Mouse (Mus musculus) bone marrow, adult 2 months (tissue): ENCODE data around the gene Naif1. TPM values are rescaled to one million over a fixed set of nuclear protein-coding genes. Genes with fewer than 3 reads are reported as not detected.
"Not testable (repeated sequence)": the region's sequence is repeated elsewhere in the genome, so short reads cannot be mapped to it uniquely, and the experiment has no call there.

ENCODE experiments used
- H3K27ac ChIP-seq: fragments of 200-500 bp; 2 replicates; pipeline ENCODE4 v1.5.1; 2012; ENCODE audit warnings: low read depth, mild to moderate bottlenecking, control low read depth, inconsistent platforms, low read length; ENCODE audit not compliant: control insufficient read depth, poor library complexity, insufficient read depth
- H3K4me1 ChIP-seq: fragments of 200-500 bp; 2 replicates; pipeline ENCODE4 v1.6.1; 2011; ENCODE audit warnings: low read length; ENCODE audit not compliant: control insufficient read depth, insufficient read depth
- H3K4me3 ChIP-seq: fragments of 200-500 bp; replicated peaks from 2 replicates; pipeline ENCODE3; 2011; ENCODE audit warnings: mild to moderate bottlenecking, low read depth, low read length, control low read depth; ENCODE audit not compliant: control insufficient read depth
- CTCF ChIP-seq: fragments of 200-500 bp; IDR thresholded peaks from 2 replicates; pipeline ENCODE4 v1.5.1; 2011; ENCODE audit warnings: low read length, control low read depth; ENCODE audit not compliant: control insufficient read depth, insufficient read depth
- POLR2A ChIP-seq: fragments of 200-500 bp; IDR thresholded peaks from 2 replicates; pipeline ENCODE4 v1.6.1; 2011; ENCODE audit warnings: low read depth, mild to moderate bottlenecking, control low read depth, low read length, borderline replicate concordance; ENCODE audit not compliant: control insufficient read depth
- WGBS: fragments of 180-500 bp; shearing (Covaris S2); methylation state at CpG from one replicate; pipeline ENCODE4 v1.1.7; 2018; 5-methylcytosine and 5-hydroxymethylcytosine counted together
- polyA plus RNA-seq: library from polyadenylated mRNA; stranded (reverse); fragments of >200 nt; gene quantifications from 2 replicates; pipeline ENCODE4 v1.2.4, GENCODE M21; 2011; ENCODE audit warnings: low replicate concordance; ENCODE audit not compliant: missing spikeins, insufficient read depth, insufficient read length

Naif1 gene
- polyA plus RNA-seq, 1 experiment = 2.6 TPM

DNA sequence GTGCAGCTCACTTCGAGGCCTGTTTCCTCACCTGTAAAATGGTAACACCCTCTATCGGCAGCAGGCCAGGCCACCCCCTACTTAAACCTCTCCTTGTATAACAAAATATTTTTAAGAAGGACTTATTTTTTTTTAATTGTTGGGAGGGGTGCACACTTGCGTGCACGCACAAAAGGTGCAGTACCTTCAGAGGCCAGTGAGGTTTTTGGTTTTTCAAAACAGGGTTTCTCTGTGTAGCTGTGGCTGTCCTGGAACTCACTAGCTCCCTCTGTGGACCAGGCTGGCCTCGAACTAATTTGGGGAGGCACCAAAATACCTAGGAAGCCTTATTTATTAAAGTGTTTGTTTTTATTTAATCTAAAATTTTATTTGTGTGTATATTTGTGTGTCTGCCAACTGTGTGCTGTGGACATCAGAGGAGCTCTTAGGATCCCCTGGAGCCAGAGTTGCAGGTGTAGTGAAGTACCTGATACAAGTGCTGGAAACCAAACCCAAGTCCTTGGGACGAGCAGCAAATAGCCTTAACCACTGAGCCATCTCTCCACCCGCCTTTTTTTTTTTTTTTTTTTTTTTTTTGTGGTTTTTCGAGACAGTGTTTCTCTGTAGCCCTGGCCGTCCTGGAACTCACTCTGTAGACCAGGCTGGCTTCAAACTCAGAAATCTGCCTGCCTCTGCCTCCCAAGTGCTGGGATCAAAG lies 33.1 kb downstream of the Naif1 start:
- Histone ChIP-seq H3K4me1 (no peaks in the 10 kb centered on the region; the same call in 1 of the 2 replicates), H3K4me3 (no peak overlapping the region), H3K27ac (no peak overlapping the region)
- WGBS = 66% methylated on average over 9 of the region's 9 CpGs
- TF ChIP-seq CTCF = no peak
- TF ChIP-seq POLR2A = no peak

DNA sequence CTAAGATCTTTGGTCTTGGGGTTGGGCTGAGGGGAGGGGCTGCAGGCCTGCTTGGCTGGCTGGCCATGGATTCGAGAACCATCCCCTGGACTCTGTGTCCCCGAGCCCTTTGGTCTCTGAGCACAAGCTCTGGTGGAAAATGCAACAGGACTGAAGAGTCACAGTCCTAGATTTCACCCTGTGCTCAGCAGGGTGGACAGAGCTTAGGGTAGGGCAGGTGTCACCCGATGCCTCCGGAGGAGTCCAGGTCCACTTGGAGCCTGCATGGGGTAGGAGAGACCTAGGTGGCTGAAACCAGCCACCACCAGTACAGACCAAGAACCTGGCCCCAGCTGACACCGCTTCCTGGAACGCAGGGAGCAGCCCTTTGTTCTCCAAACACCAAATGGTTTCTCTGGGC lies 34.7 kb downstream of the Naif1 start:
- WGBS = 79% methylated on average over 6 of the region's 6 CpGs
- no peak for TF ChIP-seq POLR2A
- TF ChIP-seq CTCF = no peak
- H3K4me1 ChIP-seq = no peaks in the 10 kb centered on the region; the same call in 1 of the 2 replicates
- H3K27ac ChIP-seq = no peak overlapping the region
- no peak overlapping the region for H3K4me3 ChIP-seq

DNA sequence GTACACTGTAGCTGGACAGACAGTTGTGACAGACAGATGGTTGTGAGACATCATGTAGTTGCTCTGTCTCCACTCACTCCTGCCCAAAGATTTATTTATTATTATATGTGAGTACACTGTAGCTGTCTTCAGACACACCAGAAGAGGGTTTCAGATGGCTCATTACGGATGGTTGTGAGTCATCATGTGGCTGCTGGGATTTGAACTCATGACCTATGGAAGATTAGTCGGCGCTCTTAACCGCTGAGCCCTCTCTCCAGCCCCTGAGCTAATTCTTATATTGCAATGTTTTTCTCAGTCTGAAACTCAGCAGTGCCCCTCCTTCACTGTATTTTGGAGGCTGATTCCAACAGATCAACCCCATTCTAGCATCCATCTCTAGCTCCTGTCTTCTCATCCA lies 35.5 kb downstream of the Naif1 start:
- Histone ChIP-seq H3K4me1 (no peaks in the 10 kb centered on the region; the same call in 1 of the 2 replicates), H3K4me3 (no peak overlapping the region), H3K27ac (peak overlapping the region; percentile 46; the same call in 1 of the 2 replicates)
- 79% methylated on average over 4 of the region's 4 CpGs for WGBS
- TF ChIP-seq CTCF = no peak
- no peak for TF ChIP-seq POLR2A

DNA sequence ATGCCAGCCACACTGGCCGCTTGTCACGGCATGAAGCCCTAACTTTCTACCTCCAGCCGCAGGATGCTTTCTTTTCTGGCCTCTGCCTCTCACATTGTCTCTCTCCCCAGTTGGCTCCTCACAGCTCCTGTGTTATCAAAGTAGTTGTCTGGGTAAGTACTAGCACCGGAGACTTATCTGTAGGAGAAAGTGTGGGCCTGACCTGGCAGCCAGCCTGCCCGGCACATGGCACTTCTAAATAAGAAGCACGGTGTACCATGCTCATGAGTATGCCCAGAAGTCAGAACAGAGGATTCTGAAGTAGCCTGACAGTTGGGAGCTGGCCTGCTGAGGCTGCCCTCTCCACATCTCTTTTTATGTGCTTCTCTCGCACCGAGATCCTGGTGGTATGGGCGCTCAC lies 35.9 kb downstream of the Naif1 start:
- TF ChIP-seq CTCF = no peak
- no peak for TF ChIP-seq POLR2A
- no peak overlapping the region for H3K4me3 ChIP-seq
- no peaks in the 10 kb centered on the region; the same call in 1 of the 2 replicates for H3K4me1 ChIP-seq
- 68% methylated on average over 9 of the region's 9 CpGs for WGBS
- peak overlapping the region; percentile 46; the same call in 1 of the 2 replicates for H3K27ac ChIP-seq

DNA sequence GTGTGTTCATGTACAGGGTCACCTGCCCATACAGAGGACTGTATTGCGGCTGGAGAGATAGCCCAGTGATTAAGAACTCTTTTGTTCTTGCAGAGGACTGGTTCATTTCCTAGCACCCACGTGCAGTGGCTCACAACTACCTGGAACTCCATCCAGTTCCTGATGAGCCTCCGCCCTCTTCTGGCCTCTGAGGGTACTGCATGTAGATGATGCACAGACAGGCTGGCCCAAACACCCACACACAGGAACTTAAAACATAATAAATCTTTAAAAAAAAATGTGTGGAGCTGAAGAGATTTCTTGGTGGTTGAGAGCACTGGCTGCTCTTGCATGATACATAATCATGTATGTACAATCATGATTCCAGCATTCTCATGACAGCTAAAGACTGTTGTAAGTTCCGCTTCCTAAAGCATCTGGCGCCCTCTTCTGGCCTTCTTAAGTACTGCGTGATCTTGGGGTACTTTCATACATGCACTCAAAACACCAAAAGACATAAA lies 36.9 kb downstream of the Naif1 start:
- H3K27ac ChIP-seq = no peak overlapping the region
- H3K4me3 ChIP-seq = no peak overlapping the region
- TF ChIP-seq CTCF = peak; percentile 95
- TF ChIP-seq POLR2A = no peak
- WGBS = 3% methylated on average over 6 of the region's 6 CpGs
- no peaks in the 10 kb centered on the region; the same call in 1 of the 2 replicates for H3K4me1 ChIP-seq

DNA sequence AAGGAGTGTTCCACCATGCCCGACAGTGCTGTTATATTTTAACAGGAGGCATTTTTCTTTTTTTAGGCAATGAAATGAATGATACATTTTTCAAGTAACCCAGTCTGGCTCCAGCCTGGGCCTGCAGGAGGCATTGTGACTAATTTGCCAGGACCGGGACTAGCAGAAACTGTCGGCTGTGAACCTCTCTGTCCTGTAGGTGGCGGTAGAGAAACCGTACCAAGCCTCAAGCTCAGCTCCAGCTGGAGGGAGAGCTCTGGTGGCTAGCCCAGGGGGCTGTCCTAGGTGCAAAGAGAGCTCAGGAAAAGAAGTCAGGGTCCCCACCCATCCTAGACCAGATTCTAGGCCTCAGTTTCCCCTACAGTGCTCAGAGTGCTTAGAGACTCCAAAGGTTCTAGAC lies 38.4 kb downstream of the Naif1 start:
- TF ChIP-seq POLR2A (no peak), CTCF (peak; percentile 89)
- 1% methylated on average over 5 of the region's 5 CpGs for WGBS
- Histone ChIP-seq H3K4me1 (peaks cover 2% of the 10 kb centered on the region; the same call in 1 of the 2 replicates), H3K27ac (no peak overlapping the region), H3K4me3 (no peak overlapping the region)

DNA sequence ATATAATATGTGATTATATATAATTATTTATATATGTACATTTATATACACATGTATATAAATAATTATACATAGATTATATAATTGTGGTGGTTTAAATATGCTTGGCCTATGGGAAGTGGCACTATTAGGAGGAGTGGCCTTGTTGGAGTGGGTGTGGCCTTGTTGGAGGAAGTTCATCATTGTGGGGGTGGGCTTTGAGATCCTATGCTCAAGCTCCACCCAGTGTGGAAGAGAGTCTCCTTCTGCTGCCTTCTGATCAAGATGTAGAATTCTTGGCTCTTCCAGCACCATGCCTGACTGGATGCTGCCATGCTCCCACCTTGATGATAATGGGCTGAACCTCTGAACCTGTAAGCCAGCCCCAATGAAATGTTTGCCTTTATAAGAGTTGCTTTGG lies 40.5 kb downstream of the Naif1 start:
- H3K4me3 ChIP-seq, H3K27ac ChIP-seq, H3K4me1 ChIP-seq: not testable (repeated sequence)

DNA sequence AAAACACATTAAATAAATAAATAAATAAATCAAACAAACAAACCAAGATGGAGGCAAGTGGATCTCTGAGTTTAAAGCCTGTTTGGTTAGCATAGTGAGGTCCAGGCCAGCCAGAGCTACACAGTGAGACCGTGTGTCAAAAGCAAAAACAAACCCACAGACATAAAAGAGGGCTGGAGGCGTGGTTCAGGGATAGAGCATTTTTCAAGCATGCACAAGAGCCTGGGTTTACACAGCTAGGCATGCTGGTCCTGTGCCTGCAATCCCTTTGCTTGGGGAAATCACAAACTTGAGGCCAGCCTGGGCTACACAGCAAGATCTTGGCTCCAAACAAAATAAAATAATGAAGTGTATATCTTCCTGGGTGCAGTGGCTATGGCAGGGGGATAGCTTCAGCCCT lies 42.4 kb downstream of the Naif1 start:
- 56% methylated on average over 2 of the region's 2 CpGs for WGBS
- peak overlapping the region; percentile 12; the same call in 1 of the 2 replicates for H3K27ac ChIP-seq
- TF ChIP-seq CTCF (no peak), POLR2A (no peak)
- peaks cover 8% of the 10 kb centered on the region; the same call in 1 of the 2 replicates for H3K4me1 ChIP-seq
- no peak overlapping the region for H3K4me3 ChIP-seq

DNA sequence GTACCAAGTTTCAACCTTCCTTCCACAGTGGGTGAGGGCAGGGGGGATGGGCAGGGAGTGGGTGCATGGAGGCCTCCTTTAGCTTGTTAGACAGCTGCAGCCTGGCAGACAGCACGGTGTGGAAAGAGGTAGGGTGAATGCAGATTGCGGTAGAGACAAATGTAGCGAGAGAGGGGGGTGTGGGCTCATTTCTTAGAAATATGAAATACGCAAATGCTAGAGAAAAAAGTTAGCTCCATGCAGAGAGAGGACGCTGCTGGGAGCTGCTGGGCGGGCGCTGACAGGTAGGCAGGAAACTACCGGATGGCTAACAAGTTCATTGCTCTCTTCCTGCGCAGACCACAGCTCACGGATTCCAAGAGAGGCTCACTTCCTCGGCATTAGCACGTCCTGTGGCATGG lies 43.0 kb downstream of the Naif1 start:
- WGBS = 4% methylated on average over 12 of the region's 12 CpGs
- H3K27ac ChIP-seq = peak overlapping the region; percentile 45
- H3K4me3 ChIP-seq = peak overlapping the region; percentile 24

More for the DNA sequence above, 43.0 kb downstream of the Naif1 start:
- H3K4me1 ChIP-seq = peaks cover 8% of the 10 kb centered on the region; the same call in 1 of the 2 replicates
- TF ChIP-seq CTCF = no peak
- TF ChIP-seq POLR2A = 0 out of 2 replicates have a peak, but pooled peaks have one; percentile 24
